Mouse (Mus musculus) left cerebral cortex, postnatal 4 days (tissue): Measurements from ENCODE around the gene Ppp1r18. TPM values are rescaled to one million over a fixed set of nuclear protein-coding genes. Genes with fewer than 3 reads are reported as not detected.
"Not testable (repeated sequence)": the region's sequence is repeated elsewhere in the genome, so short reads cannot be mapped to it uniquely, and the experiment has no call there.

Experiments
- DNase-seq: peaks from one replicate; pipeline ENCODE4 v3.0.0-alpha.2; 2022
- intact Hi-C: fragments of 180-260 bp; cut with DNase I; formaldehyde crosslinking; loops from one replicate; pipeline ENCODE4 v1.15.1; 2025
- total RNA-seq, 2 experiments: library from RNA; stranded (reverse); gene quantifications; 2 replicates each; pipeline ENCODE4 v1.2.3; 2021

Ppp1r18 gene
- total RNA-seq, 2 experiments from 2014 or later: 43.3 to 52.7 TPM

DNA sequence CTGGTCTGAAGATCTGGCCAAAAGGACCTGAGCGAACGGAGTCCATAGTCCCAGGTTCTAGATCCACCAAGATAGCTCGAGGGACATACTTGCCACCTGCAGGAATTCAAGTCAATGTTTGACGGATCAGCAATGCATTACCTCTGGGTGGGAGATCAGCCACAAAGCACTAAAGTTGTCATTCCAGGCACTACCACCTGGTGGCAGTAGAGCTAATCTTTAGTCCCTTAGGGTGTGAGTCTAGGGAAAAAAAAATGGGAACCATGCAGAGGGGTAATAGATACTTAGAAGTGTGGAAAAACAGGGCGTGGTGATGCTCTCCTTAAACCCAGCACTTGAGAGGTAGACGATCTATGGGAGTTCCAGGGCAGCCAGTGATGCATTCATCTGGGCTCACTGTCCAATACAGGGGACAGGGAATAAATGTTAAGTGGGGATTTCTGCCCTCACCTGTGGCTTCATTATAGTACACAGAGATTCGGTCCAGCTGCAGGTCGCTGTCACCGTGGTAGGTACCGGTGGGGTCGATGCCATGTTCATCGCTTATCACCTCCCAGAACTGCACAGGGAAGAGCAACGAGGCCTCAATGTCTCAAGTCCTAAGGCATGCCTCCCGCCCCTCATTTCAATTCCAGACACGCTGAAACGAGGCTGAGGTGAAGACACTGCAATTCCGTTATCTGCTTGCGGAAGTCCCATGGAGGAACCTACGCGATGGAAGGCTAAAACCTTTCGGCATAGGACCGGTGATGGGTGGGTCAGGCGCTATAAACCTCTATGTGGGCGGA lies 29.0 kb upstream of the Ppp1r18 start:
- intact Hi-C loops: no loop called here
- peak; percentile 87 for DNase-seq

DNA sequence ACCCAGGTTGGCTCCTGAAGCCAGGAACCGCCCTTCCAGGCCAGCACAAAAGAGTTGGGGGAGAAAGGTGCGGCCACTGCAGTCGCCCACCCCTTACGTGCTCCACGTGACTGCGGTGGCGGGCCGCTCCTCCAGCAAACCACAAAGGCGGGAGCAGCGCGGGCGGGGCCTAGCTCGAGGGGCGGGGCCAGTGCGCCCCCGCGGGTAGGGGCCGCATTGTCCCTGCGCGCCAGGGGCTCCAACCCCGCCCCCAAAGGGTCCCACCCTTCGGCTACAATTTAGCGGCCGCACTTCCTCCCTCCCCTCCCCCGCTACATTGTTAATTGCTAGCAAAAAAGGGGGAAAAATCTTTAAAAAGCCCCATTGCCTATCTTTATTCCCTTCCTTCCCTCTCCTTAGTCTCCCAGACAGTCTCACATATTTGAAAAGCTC lies 28.4 kb upstream of the Ppp1r18 start:
- intact Hi-C loops: no loop called here

DNA sequence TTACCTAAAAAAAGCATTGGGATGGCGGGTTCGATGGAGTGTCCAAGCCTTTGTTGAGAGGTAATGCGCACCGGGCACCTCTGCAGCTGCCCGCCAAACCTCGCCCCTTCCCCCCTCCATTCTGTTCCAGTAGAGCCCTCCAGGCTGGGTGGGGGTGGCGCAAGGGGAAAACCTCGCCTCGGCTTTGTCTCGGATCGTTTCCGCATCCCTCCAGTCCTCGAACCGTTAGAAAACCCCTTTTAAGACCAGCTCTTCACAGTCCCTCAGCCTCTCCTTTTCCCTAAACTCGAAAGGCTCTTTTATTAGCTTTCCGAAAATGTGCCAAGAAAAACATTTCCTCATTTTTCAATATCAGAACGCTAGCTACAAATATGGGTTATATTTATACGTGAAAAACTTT lies 27.9 kb upstream of the Ppp1r18 start:
- intact Hi-C loops: no loop called here
- peak; percentile 75 for DNase-seq

More for the DNA sequence above, 28.4 kb upstream of the Ppp1r18 start:
- DNase-seq: peak; percentile 95

DNA sequence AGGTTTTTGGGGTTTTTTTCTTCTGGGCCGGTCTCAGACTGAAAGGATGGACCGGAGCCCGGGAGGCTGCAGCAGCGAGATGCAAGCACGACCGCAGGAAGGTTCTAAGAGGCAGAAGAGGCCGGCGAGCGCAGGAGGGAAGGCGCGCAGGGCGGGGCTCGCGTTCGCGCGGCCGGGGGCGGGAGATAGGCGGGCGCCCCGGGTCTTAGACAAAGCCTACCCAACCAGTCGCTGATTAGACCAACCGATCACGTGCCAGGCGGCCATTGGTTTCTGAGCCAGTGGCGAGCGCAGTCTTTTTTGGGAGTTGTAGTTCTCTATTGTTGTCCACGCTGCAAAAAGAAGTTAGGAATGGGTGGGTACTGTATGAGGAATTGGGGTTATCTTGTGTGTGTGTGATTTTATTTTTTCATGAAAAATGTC lies 27.3 kb upstream of the Ppp1r18 start, which contains the start of gene Tubb5:
TSS of gene Tubb5 (minus strand) at position 185 of the 423 bp plus-strand sequence.
- intact Hi-C loops: no loop called here
- DNase-seq: peak; percentile 98

- DNase-seq: peak; percentile 53
- intact Hi-C loops: no loop called here
These were observed 26.8 kb upstream of the Ppp1r18 start for GRCm38 (mm10) chr17:35838570-35838969.

GRCm38 (mm10) chr17:35839002-35839401 lies 26.4 kb upstream of the Ppp1r18 start:
- peak; percentile 38 for DNase-seq
- intact Hi-C loops: not testable (repeated sequence)

GRCm38 (mm10) chr17:35840561-35840960 lies 24.8 kb upstream of the Ppp1r18 start:
- no peak for DNase-seq
- intact Hi-C loops: no loop called here

DNA sequence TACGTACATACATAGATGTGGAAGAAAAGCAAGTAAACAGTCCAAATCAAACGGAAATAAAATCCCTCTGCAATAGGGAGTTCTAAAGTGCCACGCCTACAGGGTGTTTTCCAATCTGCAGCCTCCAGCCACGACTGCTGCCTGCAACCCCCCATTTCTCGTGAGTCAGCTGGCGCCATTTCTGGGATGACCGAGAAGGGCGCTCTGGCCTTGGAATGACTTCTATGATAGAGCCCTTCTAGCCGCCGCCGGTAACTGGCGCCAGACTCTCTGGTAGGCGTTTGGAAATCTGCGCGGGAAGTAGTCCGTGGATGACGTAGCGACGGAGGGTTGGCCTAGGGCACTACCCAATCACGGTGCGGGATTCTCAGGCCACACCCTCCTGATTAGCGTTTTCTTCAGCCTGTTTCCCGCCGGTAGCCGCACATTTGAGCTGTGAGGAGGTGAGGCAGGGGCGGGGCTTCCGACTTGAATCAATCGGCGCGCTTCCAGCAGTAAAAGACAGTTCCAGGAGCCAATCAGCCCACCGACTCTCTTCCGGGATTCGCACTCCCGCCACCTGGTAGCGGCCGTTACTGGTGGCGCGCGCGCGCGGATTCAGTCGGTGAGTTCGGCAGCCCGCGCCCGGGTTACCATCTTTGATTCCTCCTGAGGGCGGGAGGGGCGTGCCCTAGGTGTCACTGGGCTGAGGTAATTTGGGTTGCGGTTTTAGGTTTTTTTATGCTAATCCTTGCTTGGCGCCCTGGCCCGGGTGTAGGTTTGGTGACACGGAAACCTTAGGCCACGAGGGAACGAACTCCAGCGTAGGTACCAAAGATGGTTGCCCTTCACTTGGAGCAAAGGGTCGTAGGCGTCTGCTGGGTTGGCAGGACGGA lies 24.1 kb upstream of the Ppp1r18 start, which contains the start of gene Mdc1:
TSS of gene Mdc1 (plus strand) at position 440 of the 875 bp plus-strand sequence.
- intact Hi-C loops: no loop called here
- DNase-seq: peak; percentile 100

DNA sequence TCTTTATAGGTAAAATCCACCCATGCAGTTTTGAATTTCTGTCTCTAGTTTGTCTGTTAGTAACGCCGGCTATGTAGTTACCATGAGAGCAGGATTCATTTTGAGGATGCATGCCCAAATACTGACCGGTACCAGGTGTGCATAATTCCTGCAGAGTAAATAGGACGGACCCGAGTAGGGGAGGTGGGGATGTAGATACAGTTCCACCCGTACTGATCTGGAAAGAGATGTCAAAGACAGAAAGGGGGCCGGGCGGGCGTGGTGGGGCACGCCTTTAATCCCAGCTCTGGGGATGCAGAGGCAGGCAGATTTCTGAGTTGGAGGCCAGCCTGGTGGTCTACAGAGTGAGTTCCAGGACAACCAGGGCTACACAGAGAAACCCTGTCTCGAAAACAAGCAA lies 23.4 kb upstream of the Ppp1r18 start:
- no peak for DNase-seq
- intact Hi-C loops: no loop called here

- no peak for DNase-seq
- intact Hi-C loops: no loop called here
These were observed 21.9 kb upstream of the Ppp1r18 start for GRCm38 (mm10) chr17:35843514-35843913.

GRCm38 (mm10) chr17:35848112-35848511 lies 17.3 kb upstream of the Ppp1r18 start:
- DNase-seq: no peak
- intact Hi-C loops: no loop called here

- no peak for DNase-seq
- intact Hi-C loops: no loop called here
These were observed 14.4 kb upstream of the Ppp1r18 start for GRCm38 (mm10) chr17:35850974-35851373.

DNA sequence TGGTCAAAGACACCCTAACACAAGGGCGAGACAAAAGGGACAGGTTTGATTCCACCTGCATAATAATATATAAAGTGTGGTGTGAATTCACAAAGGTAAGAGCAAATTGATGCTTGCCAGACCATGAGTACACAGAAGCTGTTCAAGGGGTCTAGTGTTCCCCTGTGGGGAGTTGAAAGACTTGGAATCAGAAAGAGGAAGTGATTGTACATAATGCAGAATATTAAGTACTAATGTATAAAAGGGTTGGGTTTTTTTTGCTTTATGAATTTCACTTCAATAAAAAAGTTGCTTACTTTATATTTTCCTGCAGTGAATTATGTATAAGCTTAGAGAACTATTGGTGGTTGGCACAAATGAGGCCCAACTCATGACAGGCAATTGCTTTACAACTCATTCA lies 6.0 kb upstream of the Ppp1r18 start:
- no peak for DNase-seq
- intact Hi-C loops: no loop called here

DNA sequence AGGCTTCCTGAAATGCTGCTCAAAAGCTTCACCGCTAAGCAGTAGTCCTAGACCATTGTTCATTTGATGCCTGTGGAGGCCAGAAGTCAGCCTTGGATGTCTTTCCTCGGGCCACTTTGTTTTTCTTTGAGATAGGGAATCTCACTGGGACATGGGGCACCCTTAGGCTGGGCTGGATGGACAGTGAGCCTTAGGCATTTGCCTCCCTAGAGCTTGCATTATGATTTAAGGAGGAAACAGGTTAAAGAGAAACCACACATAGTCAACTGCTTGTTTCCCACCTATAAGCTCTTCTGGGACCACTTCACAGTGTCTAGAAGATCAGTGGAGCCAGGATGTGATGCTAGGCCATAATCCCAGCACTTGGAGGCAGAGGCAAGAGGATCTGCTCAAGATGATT lies 5.6 kb upstream of the Ppp1r18 start:
- intact Hi-C loops: no loop called here
- no peak for DNase-seq

- DNase-seq: no peak
- intact Hi-C loops: no loop called here
These were observed 4.6 kb upstream of the Ppp1r18 start for GRCm38 (mm10) chr17:35860831-35861197.

GRCm38 (mm10) chr17:35861198-35861857 lies 4.1 kb upstream of the Ppp1r18 start, which contains the start of gene Nrm:
Gene Nrm (plus strand): TSS chr17:35861318.
- intact Hi-C loops: no loop called here
- DNase-seq: peak; percentile 91

- intact Hi-C loops: no loop called here
- no peak for DNase-seq
These were observed 500 bp upstream of the Ppp1r18 start for GRCm38 (mm10) chr17:35864832-35865353.

DNA sequence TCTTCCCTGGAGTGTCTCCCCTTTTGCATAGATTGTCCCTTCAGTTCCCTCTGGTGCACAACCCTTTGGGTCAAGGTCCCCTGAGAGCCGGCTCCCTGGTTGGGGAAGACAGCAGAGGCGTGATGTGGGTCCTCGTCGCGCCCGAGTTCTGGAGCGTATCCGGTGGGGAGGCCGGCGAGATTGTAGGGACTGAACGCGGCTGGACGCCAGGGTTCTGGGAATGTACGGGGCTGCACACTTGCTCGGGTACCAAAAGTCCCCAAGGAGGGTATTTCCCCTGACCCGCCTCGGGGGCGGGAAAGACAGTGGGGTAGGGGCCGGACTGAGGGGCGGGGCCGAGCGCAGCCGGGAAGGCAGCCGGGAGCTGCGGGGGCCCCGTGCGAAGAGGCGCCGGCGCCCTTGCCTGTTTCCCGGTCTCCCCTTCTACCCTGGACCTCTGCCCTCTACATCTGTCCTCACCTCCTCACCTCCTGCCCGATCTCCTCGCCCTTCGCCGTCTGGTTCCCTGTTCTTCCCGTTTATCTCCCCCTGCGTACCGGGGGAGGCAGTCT lies 963 bp downstream of the Ppp1r18 start:
- peak; percentile 76 for DNase-seq
- intact Hi-C loops: loop anchor here (2.0 kb wide), 1 partner anchor 32 kb away; no protein-coding TSS in a partner anchor

- intact Hi-C loops: loop anchor here (2.0 kb wide), 1 partner anchor 32 kb away; no protein-coding TSS in a partner anchor
- no peak for DNase-seq
These were observed 1.8 kb downstream of the Ppp1r18 start for GRCm38 (mm10) chr17:35866911-35867890.
